Mouse (Mus musculus) cerebellum, adult 2 months (tissue): ENCODE data around the gene Abhd15.

Source experiments
- CTCF ChIP-seq: fragments of 200-500 bp; IDR thresholded peaks from 2 replicates; pipeline ENCODE4 v1.5.1; 2011; ENCODE audit warnings: low read depth, mild to moderate bottlenecking, control low read depth, low read length, moderate library complexity, borderline replicate concordance; ENCODE audit not compliant: insufficient read depth
- POLR2A ChIP-seq: fragments of 200-500 bp; IDR thresholded peaks from 2 replicates; pipeline ENCODE4 v1.6.1; 2011; ENCODE audit warnings: low read length, control low read depth, borderline replicate concordance; ENCODE audit not compliant: insufficient read depth

DNA sequence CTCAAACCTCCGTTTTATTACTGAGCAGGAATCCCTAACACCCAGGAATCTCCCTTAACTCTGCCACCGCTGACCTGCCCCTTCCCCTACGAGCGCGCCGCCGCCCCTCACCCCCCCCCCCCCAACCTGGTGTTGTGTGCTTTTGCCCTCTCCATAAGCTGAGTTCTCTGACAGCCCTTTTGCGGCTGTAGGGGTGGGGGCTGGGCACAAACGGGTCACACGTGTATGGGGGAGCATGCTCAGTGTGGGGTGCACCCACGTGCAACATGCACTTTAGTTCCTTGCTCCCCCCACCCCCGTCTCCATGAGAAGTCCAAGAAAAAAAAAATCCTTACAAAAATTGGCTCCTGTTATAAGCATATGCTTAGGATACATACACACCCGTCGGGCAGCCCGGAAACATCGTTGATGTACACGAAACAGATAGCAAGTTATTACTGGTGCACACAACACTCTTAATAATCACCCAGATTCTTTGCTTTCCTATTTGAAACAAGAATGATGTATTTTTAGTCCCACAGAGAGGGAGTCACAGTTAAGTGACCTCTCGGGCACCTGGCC, 22.5 kb upstream of the Abhd15 start:
- no peak for TF ChIP-seq POLR2A
- no peak for TF ChIP-seq CTCF
